Mouse (Mus musculus): ENCODE results near the gene Tbcc. TPM values are rescaled to one million over a fixed set of nuclear protein-coding genes. Genes with fewer than 3 reads are reported as not detected.

Tbcc gene
- polyA plus RNA-seq, 1 experiment: 17.2 TPM

DNA sequence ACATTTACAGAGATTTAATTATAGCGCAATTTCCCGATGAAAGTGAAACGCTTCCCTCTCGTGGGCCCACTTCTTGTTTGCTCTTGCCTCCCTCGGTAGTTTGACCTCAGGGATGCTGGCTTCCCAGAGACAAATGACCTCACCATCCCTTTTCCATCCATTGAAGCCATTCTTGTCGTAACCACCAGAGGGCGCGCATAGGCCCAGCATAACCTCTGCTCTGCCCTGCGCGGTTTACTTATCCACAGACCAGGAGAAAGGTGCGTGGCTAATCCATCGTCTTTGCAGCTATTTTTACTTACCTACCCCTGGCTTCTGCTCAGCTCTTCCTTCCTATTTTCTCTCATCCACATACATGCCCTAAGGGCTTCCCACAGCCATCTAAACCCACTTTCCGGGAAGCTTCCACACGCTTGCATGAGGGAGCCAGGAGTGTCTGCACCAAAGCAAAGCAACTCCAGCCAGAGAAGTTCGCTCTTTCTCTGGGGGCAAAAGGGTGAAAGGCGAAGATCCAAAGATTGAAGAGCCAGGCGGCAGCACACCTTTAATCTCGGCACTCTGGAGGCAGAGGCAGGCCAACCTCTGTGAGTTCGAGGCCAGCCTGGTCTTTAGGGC, 13.5 kb downstream of the Tbcc start:
- DNase-seq: peak; percentile 88
- Histone ChIP-seq H3K27me3 (replicated peaks; ENCODE audit: control insufficient read depth, insufficient read depth, low read length) (no peaks in the 10 kb centered on the region), H3K27ac (ENCODE audit: insufficient read depth, low read depth, low read length) (no peak overlapping the region), H3K4me1 (ENCODE audit: control insufficient read depth, insufficient read depth, low read length) (no peaks in the 10 kb centered on the region), H3K4me3 (ENCODE audit: insufficient read depth, low read depth, low read length) (no peak overlapping the region), H3K36me3 (ENCODE audit: control insufficient read depth, insufficient read depth, low read length) (no peaks in the 10 kb centered on the region)
- 22% methylated on average over 19 of the region's 19 CpGs for WGBS
- TF ChIP-seq POLR2A (IDR thresholded peaks at IDR 0.05; ENCODE audit: low read depth, low read length) (no peak), CTCF (conservative IDR thresholded peaks at IDR 0.05; ENCODE audit: insufficient read depth, insufficient read length, low read depth, low read length) (peak; percentile 96)

DNA sequence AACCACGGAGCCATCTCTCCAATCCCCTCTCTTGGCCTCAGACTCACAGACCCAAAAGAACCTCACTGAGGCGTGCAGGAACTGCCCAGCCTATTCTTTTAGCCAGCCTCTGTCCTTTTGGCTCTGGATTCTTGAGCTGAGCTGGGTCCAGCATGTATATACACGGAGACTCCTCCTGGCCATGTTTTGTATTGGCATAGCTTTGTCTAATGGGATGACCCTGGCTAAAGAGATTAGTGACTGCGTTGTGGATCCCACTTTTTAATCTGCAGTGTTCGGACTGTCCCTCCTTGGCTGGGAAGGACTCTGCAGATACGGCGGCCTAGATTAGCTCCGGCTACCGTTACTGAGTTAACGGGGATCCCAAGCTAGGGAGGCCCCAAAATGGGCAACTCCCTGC, 19.7 kb downstream of the Tbcc start, which contains the start of gene Prph2:
TSS of gene Prph2 (plus strand) at position 274 of the 400 bp plus-strand sequence.
- 91% methylated on average over 10 of the region's 10 CpGs for WGBS
- Histone ChIP-seq H3K36me3 (ENCODE audit: control insufficient read depth, insufficient read depth, low read length) (no peaks in the 10 kb centered on the region), H3K27ac (ENCODE audit: insufficient read depth, low read depth, low read length) (no peak within 1 kb of the TSS), H3K4me3 (ENCODE audit: insufficient read depth, low read depth, low read length) (no peak within 1 kb of the TSS), H3K27me3 (replicated peaks; ENCODE audit: control insufficient read depth, insufficient read depth, low read length) (no peaks in the 10 kb centered on the region), H3K4me1 (ENCODE audit: control insufficient read depth, insufficient read depth, low read length) (no peaks in the 10 kb centered on the region)
- TF ChIP-seq CTCF (conservative IDR thresholded peaks at IDR 0.05; ENCODE audit: insufficient read depth, insufficient read length, low read depth, low read length) (no peak), POLR2A (IDR thresholded peaks at IDR 0.05; ENCODE audit: low read depth, low read length) (no peak)
- DNase-seq: no peak

DNA sequence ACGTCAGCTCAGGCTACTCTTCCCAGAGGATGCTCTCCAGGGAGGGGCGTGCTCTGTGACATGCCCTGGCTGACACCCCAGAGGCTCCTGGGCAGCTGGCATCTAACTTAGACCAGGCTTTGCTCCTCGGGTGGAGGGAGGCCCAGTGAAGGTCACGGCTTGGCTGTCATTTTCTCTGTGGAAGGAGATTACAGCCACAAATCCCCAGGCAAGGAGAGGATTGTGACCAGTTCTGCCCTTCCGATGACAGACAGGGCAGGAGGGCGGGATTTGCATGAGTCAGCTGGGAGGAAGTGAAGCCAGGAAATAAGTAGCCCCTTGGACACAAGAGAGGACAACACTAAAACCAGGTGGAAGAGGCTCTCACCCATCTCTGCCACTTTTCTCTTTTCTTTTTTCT, 21.8 kb downstream of the Tbcc start:
- DNase-seq: no peak
- H3K36me3 ChIP-seq (ENCODE audit: control insufficient read depth, insufficient read depth, low read length): no peaks in the 10 kb centered on the region
- no peak overlapping the region for H3K4me3 ChIP-seq (ENCODE audit: insufficient read depth, low read depth, low read length)
- no peaks in the 10 kb centered on the region for H3K27me3 ChIP-seq (replicated peaks; ENCODE audit: control insufficient read depth, insufficient read depth, low read length)
- 29% methylated on average over 6 of the region's 6 CpGs for WGBS
- no peaks in the 10 kb centered on the region for H3K4me1 ChIP-seq (ENCODE audit: control insufficient read depth, insufficient read depth, low read length)
- TF ChIP-seq CTCF (conservative IDR thresholded peaks at IDR 0.05; ENCODE audit: insufficient read depth, insufficient read length, low read depth, low read length): no peak
- no peak for TF ChIP-seq POLR2A (IDR thresholded peaks at IDR 0.05; ENCODE audit: low read depth, low read length)
- no peak overlapping the region for H3K27ac ChIP-seq (ENCODE audit: insufficient read depth, low read depth, low read length)

DNA sequence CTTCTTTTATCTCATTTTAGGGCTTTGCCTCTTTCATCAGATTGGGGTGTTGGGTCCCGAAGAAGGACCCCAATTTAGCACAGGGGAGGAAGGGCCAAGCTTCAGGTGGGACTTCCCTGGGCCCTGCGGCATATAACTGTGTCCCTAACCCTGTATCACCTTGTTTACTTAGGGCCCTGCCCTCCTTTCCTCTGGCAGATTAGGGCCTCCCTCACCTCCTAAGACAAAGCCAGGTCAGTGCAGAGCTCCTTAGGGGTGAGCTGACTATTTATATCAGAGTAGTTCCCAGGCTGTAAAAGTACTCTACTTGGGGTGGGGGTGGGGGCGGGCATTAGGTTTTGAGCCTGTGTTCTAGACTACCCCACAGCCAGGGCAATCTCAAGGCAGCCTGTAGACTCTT, 24.6 kb downstream of the Tbcc start:
- H3K27me3 ChIP-seq (replicated peaks; ENCODE audit: control insufficient read depth, insufficient read depth, low read length): no peaks in the 10 kb centered on the region
- 73% methylated on average over 3 of the region's 3 CpGs for WGBS
- TF ChIP-seq CTCF (conservative IDR thresholded peaks at IDR 0.05; ENCODE audit: insufficient read depth, insufficient read length, low read depth, low read length) (no peak), POLR2A (IDR thresholded peaks at IDR 0.05; ENCODE audit: low read depth, low read length) (no peak)
- DNase-seq: no peak
- H3K36me3 ChIP-seq (ENCODE audit: control insufficient read depth, insufficient read depth, low read length): no peaks in the 10 kb centered on the region
- H3K27ac ChIP-seq (ENCODE audit: insufficient read depth, low read depth, low read length): no peak overlapping the region
- H3K4me3 ChIP-seq (ENCODE audit: insufficient read depth, low read depth, low read length): no peak overlapping the region
- no peaks in the 10 kb centered on the region for H3K4me1 ChIP-seq (ENCODE audit: control insufficient read depth, insufficient read depth, low read length)

DNA sequence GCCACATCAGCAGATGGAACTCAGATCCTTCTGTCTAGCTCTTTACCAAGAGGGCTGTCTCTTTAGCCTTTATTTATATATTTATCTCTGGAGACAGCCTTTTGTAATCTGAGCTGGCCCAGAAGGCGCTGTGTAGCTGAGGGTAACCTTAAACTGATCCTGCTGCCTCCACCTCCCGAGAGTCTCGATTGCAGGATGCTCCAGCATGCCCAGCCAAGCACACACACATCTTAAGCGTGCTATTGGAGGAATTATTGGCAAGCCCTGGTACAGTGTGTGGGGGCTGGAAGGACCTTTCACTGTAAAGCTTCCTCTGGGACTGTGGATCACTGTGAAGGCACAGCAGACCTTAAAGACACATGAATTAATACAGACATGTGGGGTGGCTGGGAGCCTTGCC, 28.5 kb downstream of the Tbcc start:
- no peak for DNase-seq
- Histone ChIP-seq H3K27ac (ENCODE audit: insufficient read depth, low read depth, low read length) (no peak overlapping the region), H3K4me3 (ENCODE audit: insufficient read depth, low read depth, low read length) (no peak overlapping the region), H3K27me3 (replicated peaks; ENCODE audit: control insufficient read depth, insufficient read depth, low read length) (no peaks in the 10 kb centered on the region), H3K4me1 (ENCODE audit: control insufficient read depth, insufficient read depth, low read length) (no peaks in the 10 kb centered on the region), H3K36me3 (ENCODE audit: control insufficient read depth, insufficient read depth, low read length) (no peaks in the 10 kb centered on the region)
- 15% methylated on average over 4 of the region's 4 CpGs for WGBS
- TF ChIP-seq POLR2A (IDR thresholded peaks at IDR 0.05; ENCODE audit: low read depth, low read length): no peak

DNA sequence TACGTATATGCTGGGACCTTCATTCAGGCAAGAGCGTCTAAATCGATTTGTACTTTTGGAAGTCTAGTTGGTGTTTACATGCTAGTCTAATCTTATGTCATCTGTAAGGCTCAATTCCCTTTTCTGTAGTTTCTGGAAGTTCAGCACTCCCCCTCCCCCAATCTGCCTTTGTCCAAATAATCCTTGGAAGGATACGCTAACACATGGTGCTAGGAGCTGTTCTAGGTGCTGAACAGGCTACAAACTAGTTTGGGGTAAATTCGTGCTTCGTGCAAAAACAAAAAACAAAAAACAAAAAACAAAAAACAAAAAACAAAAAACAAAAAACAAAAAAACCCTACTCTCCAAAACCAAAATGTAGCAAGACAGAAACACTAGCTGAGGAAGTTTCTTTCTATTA, 30.4 kb downstream of the Tbcc start:
- Histone ChIP-seq H3K27me3 (replicated peaks; ENCODE audit: control insufficient read depth, insufficient read depth, low read length) (no peaks in the 10 kb centered on the region), H3K36me3 (ENCODE audit: control insufficient read depth, insufficient read depth, low read length) (no peaks in the 10 kb centered on the region), H3K27ac (ENCODE audit: insufficient read depth, low read depth, low read length) (no peak overlapping the region), H3K4me3 (ENCODE audit: insufficient read depth, low read depth, low read length) (no peak overlapping the region), H3K4me1 (ENCODE audit: control insufficient read depth, insufficient read depth, low read length) (no peaks in the 10 kb centered on the region)
- WGBS: 56% methylated on average over 6 of the region's 6 CpGs
- TF ChIP-seq POLR2A (IDR thresholded peaks at IDR 0.05; ENCODE audit: low read depth, low read length) (no peak), CTCF (conservative IDR thresholded peaks at IDR 0.05; ENCODE audit: insufficient read depth, insufficient read length, low read depth, low read length) (no peak)
- no peak for DNase-seq

DNA sequence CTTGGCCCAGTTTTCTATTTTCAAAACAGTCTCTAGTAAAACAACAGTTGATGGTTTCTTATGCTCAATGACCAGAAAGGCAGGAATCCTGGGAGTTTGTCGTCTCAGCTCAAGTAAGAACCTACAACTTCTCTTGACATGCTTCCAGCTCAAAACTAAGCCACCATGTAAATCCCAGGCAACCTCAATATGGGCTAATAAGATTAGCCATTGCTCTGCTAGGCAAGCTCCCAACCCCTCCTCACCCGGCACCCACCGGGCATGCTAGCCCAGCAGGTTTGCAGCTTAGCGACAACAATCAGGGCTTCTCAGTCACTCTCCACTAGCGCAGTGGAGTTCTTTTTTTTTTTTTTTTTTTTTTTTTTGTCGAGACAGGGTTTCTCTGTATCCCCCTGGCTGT, 35.7 kb downstream of the Tbcc start:
- WGBS: 72% methylated on average over 6 of the region's 6 CpGs
- no peak for TF ChIP-seq POLR2A (IDR thresholded peaks at IDR 0.05; ENCODE audit: low read depth, low read length)
- no peak for TF ChIP-seq CTCF (conservative IDR thresholded peaks at IDR 0.05; ENCODE audit: insufficient read depth, insufficient read length, low read depth, low read length)
- no peak for DNase-seq
- no peaks in the 10 kb centered on the region for H3K4me1 ChIP-seq (ENCODE audit: control insufficient read depth, insufficient read depth, low read length)
- H3K27ac ChIP-seq (ENCODE audit: insufficient read depth, low read depth, low read length): no peak overlapping the region
- H3K27me3 ChIP-seq (replicated peaks; ENCODE audit: control insufficient read depth, insufficient read depth, low read length): no peaks in the 10 kb centered on the region
- no peak overlapping the region for H3K4me3 ChIP-seq (ENCODE audit: insufficient read depth, low read depth, low read length)
- peaks cover 5% of the 10 kb centered on the region; the same call in 1 of the 2 replicates for H3K36me3 ChIP-seq (ENCODE audit: control insufficient read depth, insufficient read depth, low read length)
